Mouse (Mus musculus) megakaryocyte, embryonic 14.5 days (primary cell): Measurements from ENCODE around the gene St5. TPM values are rescaled to one million over a fixed set of nuclear protein-coding genes. Genes with fewer than 3 reads are reported as not detected.

Source experiments
- H3K27me3 ChIP-seq: replicated peaks from 2 replicates; pipeline ENCODE3; 2012; ENCODE audit warnings: inconsistent platforms
- H3K36me3 ChIP-seq: replicated peaks from 2 replicates; pipeline ENCODE3; 2012; ENCODE audit warnings: low read length, inconsistent platforms, mixed read lengths
- H3K4me1 ChIP-seq: 2 replicates; pipeline ENCODE4 v1.6.1; 2012; ENCODE audit warnings: inconsistent platforms
- H3K4me3 ChIP-seq: replicated peaks from 2 replicates; pipeline ENCODE3; 2012; ENCODE audit warnings: moderate library complexity, mild to moderate bottlenecking, inconsistent platforms
- H3K9me3 ChIP-seq: 2 replicates; pipeline ENCODE4 v1.6.1; 2012; ENCODE audit warnings: inconsistent platforms
- FLI1 ChIP-seq: IDR thresholded peaks from 2 replicates; pipeline ENCODE4 v1.6.1; 2012; ENCODE audit warnings: low read length, inconsistent platforms, mixed read lengths
- GATA1 ChIP-seq: IDR thresholded peaks from 3 replicates; pipeline ENCODE4 v1.6.1; 2012; ENCODE audit warnings: mixed read lengths, low read length, inconsistent platforms, borderline replicate concordance
- polyA plus RNA-seq: library from polyadenylated mRNA; stranded (reverse); fragments of >175 nt; gene quantifications from 2 replicates; pipeline ENCODE4 v1.2.3, GENCODE M21; 2012; ENCODE audit warnings: low replicate concordance; ENCODE audit not compliant: insufficient read depth

Gene St5
- polyA plus RNA-seq, 1 experiment: 1.1 TPM

DNA sequence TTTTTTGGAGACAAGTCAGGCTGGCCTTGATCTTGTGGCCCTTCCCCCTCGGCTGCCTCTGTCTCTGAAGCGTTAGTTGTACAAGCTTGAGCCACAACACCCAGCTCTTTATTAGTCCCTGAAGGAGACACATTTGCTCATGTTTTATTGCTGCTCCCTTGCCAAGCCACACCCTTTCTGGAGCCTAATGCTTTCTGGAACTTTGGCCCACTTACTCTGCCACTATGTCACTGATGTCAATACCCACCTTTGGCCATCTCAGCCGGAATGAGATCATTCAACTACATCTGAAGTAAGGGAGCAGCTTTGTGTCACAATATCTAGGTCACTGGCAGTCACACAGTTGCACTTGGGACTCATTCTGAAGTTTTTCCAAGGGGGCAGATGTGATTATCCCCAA lies 102.7 kb downstream of the St5 start:
- Histone ChIP-seq H3K9me3 (no peaks in the 10 kb centered on the region), H3K36me3 (no peaks in the 10 kb centered on the region), H3K27me3 (peaks cover 2% of the 10 kb centered on the region), H3K4me1 (peaks cover 27% of the 10 kb centered on the region), H3K4me3 (no peak overlapping the region)
- TF ChIP-seq FLI1 (no peak), GATA1 (no peak)

- TF ChIP-seq FLI1: no peak
- no peak for TF ChIP-seq GATA1
- no peaks in the 10 kb centered on the region for H3K36me3 ChIP-seq
- H3K9me3 ChIP-seq: no peaks in the 10 kb centered on the region
- peaks cover 2% of the 10 kb centered on the region for H3K27me3 ChIP-seq
- no peak overlapping the region for H3K4me3 ChIP-seq
- H3K4me1 ChIP-seq: peaks cover 32% of the 10 kb centered on the region
Observed at GRCm38 (mm10) chr7:109599998-109600397, 103.4 kb downstream of the St5 start.

- peaks cover 49% of the 10 kb centered on the region for H3K4me1 ChIP-seq
- no peak for TF ChIP-seq GATA1
- TF ChIP-seq FLI1: no peak
- no peaks in the 10 kb centered on the region for H3K9me3 ChIP-seq
- H3K4me3 ChIP-seq: no peak overlapping the region
- H3K36me3 ChIP-seq: no peaks in the 10 kb centered on the region
- no peaks in the 10 kb centered on the region for H3K27me3 ChIP-seq
Observed at GRCm38 (mm10) chr7:109594845-109595531, 108.4 kb downstream of the St5 start.

DNA sequence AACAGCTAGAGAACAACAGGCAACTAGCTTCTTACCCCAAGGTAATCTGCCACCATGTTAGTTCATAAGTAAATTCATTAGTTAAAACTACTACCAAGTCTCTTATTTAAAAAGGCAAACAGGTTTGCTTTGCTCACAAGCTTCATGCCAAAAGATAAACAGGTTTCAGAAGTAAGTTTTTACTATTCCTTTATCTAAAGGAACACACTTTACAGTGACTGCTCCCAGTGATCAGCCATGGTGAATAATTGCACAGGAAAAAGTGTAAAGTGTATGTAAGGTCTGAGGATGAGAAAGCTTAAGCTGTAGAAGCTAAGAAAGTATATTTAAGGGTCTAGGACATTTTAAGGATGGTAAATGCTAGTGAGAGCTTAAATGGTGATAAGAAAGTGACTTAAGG lies 109.4 kb downstream of the St5 start:
- Histone ChIP-seq H3K9me3 (no peaks in the 10 kb centered on the region), H3K36me3 (no peaks in the 10 kb centered on the region), H3K27me3 (no peaks in the 10 kb centered on the region), H3K4me1 (peaks cover 54% of the 10 kb centered on the region), H3K4me3 (no peak overlapping the region)
- no peak for TF ChIP-seq GATA1
- no peak for TF ChIP-seq FLI1

GRCm38 (mm10) chr7:109592184-109592583 lies 111.2 kb downstream of the St5 start:
- H3K4me1 ChIP-seq: peaks cover 69% of the 10 kb centered on the region
- no peaks in the 10 kb centered on the region for H3K27me3 ChIP-seq
- no peaks in the 10 kb centered on the region for H3K36me3 ChIP-seq
- TF ChIP-seq GATA1: no peak
- TF ChIP-seq FLI1: no peak
- H3K9me3 ChIP-seq: no peaks in the 10 kb centered on the region
- H3K4me3 ChIP-seq: no peak overlapping the region

- Histone ChIP-seq H3K4me3 (no peak overlapping the region), H3K4me1 (peaks cover 85% of the 10 kb centered on the region), H3K36me3 (no peaks in the 10 kb centered on the region), H3K27me3 (no peaks in the 10 kb centered on the region), H3K9me3 (no peaks in the 10 kb centered on the region)
- TF ChIP-seq GATA1 (no peak), FLI1 (no peak)
Observed at GRCm38 (mm10) chr7:109590576-109590975, 112.8 kb downstream of the St5 start.

GRCm38 (mm10) chr7:109588990-109589389 lies 114.4 kb downstream of the St5 start:
- H3K4me3 ChIP-seq: peak overlapping the region; percentile 53
- no peak for TF ChIP-seq GATA1
- no peak for TF ChIP-seq FLI1
- H3K27me3 ChIP-seq: no peaks in the 10 kb centered on the region
- H3K36me3 ChIP-seq: no peaks in the 10 kb centered on the region
- H3K4me1 ChIP-seq: peaks cover 80% of the 10 kb centered on the region
- no peaks in the 10 kb centered on the region for H3K9me3 ChIP-seq

DNA sequence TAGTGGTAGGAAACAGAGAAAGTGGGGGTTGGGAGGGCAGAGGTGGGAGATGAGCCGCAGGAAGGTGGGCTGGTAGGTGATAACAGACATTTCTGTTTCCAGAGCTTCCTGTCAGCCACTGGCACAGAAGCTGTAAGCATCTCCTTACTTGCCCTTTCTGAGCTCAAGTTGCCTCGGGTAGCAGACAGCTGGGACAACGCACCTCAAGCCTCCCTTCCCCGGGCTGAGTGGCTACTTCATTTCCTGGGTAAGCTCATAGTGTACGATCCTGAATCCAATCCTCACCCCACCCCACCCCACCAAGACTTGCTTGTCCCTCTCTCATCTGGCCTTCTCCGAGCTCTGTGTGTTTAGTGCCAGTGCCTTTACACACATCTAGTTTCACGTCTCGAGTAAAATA lies 115.3 kb downstream of the St5 start:
- no peaks in the 10 kb centered on the region for H3K36me3 ChIP-seq
- peaks cover 75% of the 10 kb centered on the region for H3K4me1 ChIP-seq
- TF ChIP-seq FLI1 (no peak), GATA1 (no peak)
- H3K27me3 ChIP-seq: no peaks in the 10 kb centered on the region
- no peaks in the 10 kb centered on the region for H3K9me3 ChIP-seq
- H3K4me3 ChIP-seq: peak overlapping the region; percentile 88

DNA sequence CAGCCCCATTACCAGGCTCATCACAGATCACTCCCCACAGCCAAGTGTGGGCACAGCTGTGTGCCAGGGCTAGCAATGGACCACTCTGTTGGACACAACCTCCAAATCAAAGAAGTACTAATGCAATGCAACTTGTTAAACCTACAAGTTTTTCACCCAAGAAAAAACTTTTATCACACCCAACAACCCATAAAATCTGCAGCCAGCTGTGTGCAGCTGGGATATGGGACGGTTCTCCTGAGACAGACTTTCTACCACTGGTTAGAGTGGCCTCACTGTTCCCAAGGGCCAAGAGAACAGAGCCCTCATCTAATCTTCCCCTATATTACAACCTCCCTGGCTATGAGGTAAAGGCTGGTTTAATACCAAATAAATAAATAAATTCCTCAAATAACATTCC lies 118.9 kb downstream of the St5 start:
- Histone ChIP-seq H3K36me3 (no peaks in the 10 kb centered on the region), H3K27me3 (no peaks in the 10 kb centered on the region), H3K4me1 (peaks cover 64% of the 10 kb centered on the region), H3K9me3 (no peaks in the 10 kb centered on the region), H3K4me3 (no peak overlapping the region)
- TF ChIP-seq GATA1: no peak
- TF ChIP-seq FLI1: no peak

DNA sequence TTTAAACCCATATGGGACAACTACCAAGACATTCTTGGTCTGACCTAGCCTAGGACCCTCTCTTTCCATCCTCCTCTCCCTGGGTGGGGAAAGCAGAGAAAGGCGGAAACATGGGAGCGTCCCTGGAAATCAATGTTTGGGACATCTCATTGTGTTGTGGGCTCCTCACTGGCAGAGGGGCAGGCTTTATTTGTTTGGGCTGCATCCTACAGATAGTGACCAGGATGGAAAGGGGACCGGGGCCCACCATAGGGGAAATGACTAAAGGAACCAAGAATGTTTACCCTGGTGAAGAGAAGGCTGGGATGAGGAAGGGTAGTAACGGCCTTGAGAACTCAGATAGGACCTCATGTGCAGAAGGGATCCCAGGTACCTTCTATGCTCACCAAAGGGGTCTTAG lies 122.9 kb downstream of the St5 start:
- H3K4me1 ChIP-seq: peaks cover 41% of the 10 kb centered on the region
- no peaks in the 10 kb centered on the region for H3K36me3 ChIP-seq
- H3K27me3 ChIP-seq: no peaks in the 10 kb centered on the region
- no peak overlapping the region for H3K4me3 ChIP-seq
- no peaks in the 10 kb centered on the region for H3K9me3 ChIP-seq
- TF ChIP-seq GATA1: no peak
- no peak for TF ChIP-seq FLI1
